In the genomic region with DNA sequence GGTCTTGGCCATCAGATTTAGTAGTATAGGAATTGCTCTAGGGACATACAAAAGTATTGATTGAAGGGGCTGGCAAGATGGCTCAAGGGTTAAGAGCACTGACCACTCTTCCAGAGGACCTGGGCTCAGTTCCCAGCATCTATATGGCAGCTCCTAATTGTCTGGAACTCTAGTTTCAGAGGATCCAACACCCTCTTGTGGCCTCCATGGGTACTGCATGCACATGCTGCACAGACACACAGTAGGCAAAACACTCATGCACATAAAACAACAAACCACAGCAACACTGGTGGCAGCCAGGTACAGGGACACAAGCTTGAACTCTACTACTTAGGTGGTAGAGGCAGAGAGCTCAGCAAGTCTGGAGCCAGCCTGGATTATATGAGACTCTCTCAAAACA, we compare ENCODE assay signal across 14 mouse cellular contexts. TPM values are rescaled to one million over a fixed set of nuclear protein-coding genes. Genes with fewer than 3 reads are reported as not detected.
DNase-seq lines count a peak whose midpoint lies in the region; ATAC-seq and TF ChIP-seq lines count a peak whose summit lies in the region.
"Had no signal": no experiment of that assay in that cellular context is flagged by ENCODE, and none has a peak within 500 bp of the region (broad histone marks: within the 10 kb centered on the region; RNA-seq: fewer than 3 reads in every experiment).

No protein-coding gene starts in this region.

- H3K27me3 ChIP-seq in kidney, postnatal 0 days (ENCODE audit: insufficient read depth, low read length) = no peaks in the 10 kb centered on the region
- no peaks in the 10 kb centered on the region for H3K27me3 ChIP-seq in kidney, embryonic 14.5 days (ENCODE audit: control insufficient read depth, insufficient read depth, low read length)
- H3K27me3 ChIP-seq in thymus, adult 2 months (ENCODE audit: control insufficient read depth, insufficient read depth, low read length) = no peaks in the 10 kb centered on the region
- H3K27me3 ChIP-seq: heart, embryonic 12.5 days had no signal

- no peak overlapping the region for H3K9ac ChIP-seq in kidney, postnatal 0 days (ENCODE audit: low read depth, low read length)
- no peak overlapping the region for H3K9ac ChIP-seq in kidney, embryonic 14.5 days (ENCODE audit: low read depth, low read length)
- H3K9ac ChIP-seq: heart, embryonic 12.5 days; hindbrain, embryonic 13.5 days; liver, embryonic 13.5 days had no signal

- no peak overlapping the region for H3K27ac ChIP-seq in kidney, postnatal 0 days
- no peak overlapping the region for H3K27ac ChIP-seq in kidney, embryonic 14.5 days (ENCODE audit: low read depth, low read length)
- H3K27ac ChIP-seq in thymus, adult 2 months (ENCODE audit: control insufficient read depth, insufficient read depth, low read length) = no peak overlapping the region
- H3K27ac ChIP-seq: hindbrain, embryonic 13.5 days; liver, embryonic 13.5 days had no signal

- TF ChIP-seq POLR2A in thymus, adult 2 months (IDR thresholded peaks at IDR 0.05; ENCODE audit: control insufficient read depth, extremely low read depth, insufficient read depth, low read length, poor library complexity) = no peak

- no peaks in the 10 kb centered on the region for H3K36me3 ChIP-seq in kidney, postnatal 0 days (ENCODE audit: insufficient read depth, low read length)
- peaks cover 7% of the 10 kb centered on the region for H3K36me3 ChIP-seq in kidney, embryonic 14.5 days (ENCODE audit: control insufficient read depth, insufficient read depth, low read length)
- no peaks in the 10 kb centered on the region for H3K36me3 ChIP-seq in thymus, adult 2 months (ENCODE audit: control insufficient read depth, insufficient read depth, low read length)
- H3K36me3 ChIP-seq: hindbrain, embryonic 13.5 days; liver, embryonic 13.5 days had no signal

- H3K4me3 ChIP-seq in kidney, postnatal 0 days (replicated peaks; ENCODE audit: low read depth, low read length) = no peak overlapping the region
- no peak overlapping the region for H3K4me3 ChIP-seq in kidney, embryonic 14.5 days (ENCODE audit: low read length)
- no peak overlapping the region for H3K4me3 ChIP-seq in thymus, adult 2 months (ENCODE audit: control insufficient read depth, insufficient read depth, low read length)
- H3K4me3 ChIP-seq: erythroblast, embryonic 14.5 days; heart, embryonic 12.5 days; hindbrain, embryonic 13.5 days; liver, embryonic 13.5 days had no signal

- TF ChIP-seq CTCF in kidney, postnatal 0 days (IDR thresholded peaks at IDR 0.05; ENCODE audit: low read depth) = peak; percentile 50
- no peak for TF ChIP-seq CTCF in thymus, adult 2 months (IDR thresholded peaks at IDR 0.05; ENCODE audit: borderline replicate concordance, control insufficient read depth, extremely low read depth, insufficient read depth, low read length, poor library complexity)

- H3K9me3 ChIP-seq in kidney, postnatal 0 days (replicated peaks; ENCODE audit: low read length) = no peaks in the 10 kb centered on the region
- H3K9me3 ChIP-seq in kidney, embryonic 14.5 days (ENCODE audit: control insufficient read depth, low read length) = peaks cover 2% of the 10 kb centered on the region; the same call in 1 of the 2 replicates
- H3K9me3 ChIP-seq: hindbrain, embryonic 13.5 days; liver, embryonic 13.5 days had no signal

- no peaks in the 10 kb centered on the region; the same call in 1 of the 2 replicates for H3K4me1 ChIP-seq in kidney, postnatal 0 days (replicated peaks; ENCODE audit: insufficient read depth, low read length)
- peaks cover 3% of the 10 kb centered on the region; the same call in 1 of the 2 replicates for H3K4me1 ChIP-seq in kidney, embryonic 14.5 days (ENCODE audit: control insufficient read depth, insufficient read depth, low read length)
- peaks cover 14% of the 10 kb centered on the region for H3K4me1 ChIP-seq in thymus, adult 2 months (replicated peaks; ENCODE audit: control insufficient read depth, insufficient read depth, low read length)

- no peak for DNase-seq in kidney, postnatal 0 days (ENCODE audit: low spot score)
- peak; percentile 29 for DNase-seq in thymus, postnatal 14 days
- DNase-seq in thymus, adult 2 months = no peak
- DNase-seq in NIH3T3 (ENCODE audit: low read depth) = peak; percentile 34
- no peak for DNase-seq in adrenal gland, adult 18-20 months (ENCODE audit: low spot score in 2 of 2)
- no peak for DNase-seq in frontal cortex, postnatal 10 days (ENCODE audit: low spot score in 2 of 2)
- DNase-seq: adrenal gland, postnatal 25 days; cerebellum, adult 11-12 months; kidney, postnatal 10 days; liver, embryonic 13.5 days had no signal

- ATAC-seq in kidney, postnatal 0 days (replicated peaks; ENCODE audit: low FRiP score, low read depth) = no peak
- ATAC-seq in kidney, embryonic 14.5 days (ENCODE audit: low FRiP score, low TSS enrichment) = no peak

- no peak overlapping the region for H3K4me2 ChIP-seq in kidney, postnatal 0 days (ENCODE audit: low read length)
- no peak overlapping the region for H3K4me2 ChIP-seq in kidney, embryonic 14.5 days (replicated peaks; ENCODE audit: low read depth, low read length)
- H3K4me2 ChIP-seq: heart, embryonic 12.5 days; hindbrain, embryonic 13.5 days; liver, embryonic 13.5 days had no signal

RNA-seq across cellular contexts. Expression of a gene that starts 14.1 kb away (rescaled TPM):
- 32.1 and 32.4 TPM in 2 replicates for polyA plus RNA-seq in kidney, postnatal 0 days (2015; fragmentation: Nextera tagmentation; extraction: Ambion mirVana)
- polyA plus RNA-seq in kidney, embryonic 14.5 days (2014; fragmentation: Nextera tagmentation; extraction: Ambion mirVana) = 35.6 and 57.5 TPM in 2 replicates
- 1,103 and 1,229 TPM in 2 replicates for polyA plus RNA-seq in thymus, adult 2 months (2012; rRNA removed)
- 10 to 100 TPM; 38.9 to 40.3 TPM for total RNA-seq in adrenal gland, adult 18-20 months (2021)

RNA-seq across cellular contexts. Expression of a gene that starts 34.6 kb away (rescaled TPM):
- polyA plus RNA-seq in kidney, postnatal 0 days (2015; fragmentation: Nextera tagmentation; extraction: Ambion mirVana) = 8.7 and 9.3 TPM in 2 replicates
- polyA plus RNA-seq in kidney, embryonic 14.5 days (2014; fragmentation: Nextera tagmentation; extraction: Ambion mirVana) = 11.1 and 15.0 TPM in 2 replicates
- 1.7 and 1.8 TPM in 2 replicates for polyA plus RNA-seq in thymus, adult 2 months (2012; rRNA removed)
- 10 to 100 TPM; 10.5 to 36.6 TPM for total RNA-seq in adrenal gland, adult 18-20 months (2021)

RNA-seq across cellular contexts. Expression of a gene that starts 44.2 kb away (rescaled TPM):
- polyA plus RNA-seq in kidney, postnatal 0 days (2015; fragmentation: Nextera tagmentation; extraction: Ambion mirVana) = 0.12 TPM in 1 of 2 replicates, not detected in the other
- polyA plus RNA-seq in kidney, embryonic 14.5 days (2014; fragmentation: Nextera tagmentation; extraction: Ambion mirVana) = 0.31 and 0.49 TPM in 2 replicates
- polyA plus RNA-seq in thymus, adult 2 months (2012; rRNA removed) = 0.08 TPM in 1 of 2 replicates, not detected in the other
- total RNA-seq in adrenal gland, adult 18-20 months (2021) = not detected
- total RNA-seq: adrenal gland, postnatal 25 days had no signal
- polyA plus RNA-seq: erythroblast, embryonic 14.5 days had no signal

RNA-seq across cellular contexts. Expression of a gene that starts 57.7 kb away (rescaled TPM):
- polyA plus RNA-seq in kidney, postnatal 0 days (2015; fragmentation: Nextera tagmentation; extraction: Ambion mirVana) = 639 and 693 TPM in 2 replicates
- polyA plus RNA-seq in kidney, embryonic 14.5 days (2014; fragmentation: Nextera tagmentation; extraction: Ambion mirVana) = 1,361 and 1,922 TPM in 2 replicates
- 12.0 and 17.7 TPM in 2 replicates for polyA plus RNA-seq in thymus, adult 2 months (2012; rRNA removed)
- total RNA-seq in adrenal gland, adult 18-20 months (2021) = 1 to 10 TPM; 7.2 to 7.8 TPM

Comparison
In these comparisons a context has a peak if more than half of its experiments do, and no peak if none do; other contexts are left out.
1. DNase-seq: peak in thymus, postnatal 14 days (single experiment) and NIH3T3 (single experiment); none in kidney, postnatal 0 days (single experiment), thymus, adult 2 months (single experiment), adrenal gland, adult 18-20 months (0 of 2) and frontal cortex, postnatal 10 days (0 of 2).
2. RNA of a gene that starts 14.1 kb away (polyA plus RNA-seq): 1,103 to 1,229 TPM in thymus, adult 2 months; 35.6 to 57.5 TPM in kidney, embryonic 14.5 days and 32.1 to 32.4 TPM in kidney, postnatal 0 days; every median in the first group is over 10 times any median in the second.